Mouse (Mus musculus) neural tube, embryonic 15.5 days (tissue): ENCODE measurements around the gene Kcnip2. TPM values are rescaled to one million over a fixed set of nuclear protein-coding genes. Genes with fewer than 3 reads are reported as not detected.
"Not testable (repeated sequence)": the region's sequence is repeated elsewhere in the genome, so short reads cannot be mapped to it uniquely, and the experiment has no call there.

ENCODE experiments used
- ATAC-seq: fragments of 200-750 bp; cut with Nextera tagmentation; 2 replicates; pipeline ENCODE4 v1.8.0; 2017; ENCODE audit warnings: mild to moderate bottlenecking, moderate TSS enrichment, moderate library complexity; ENCODE audit not compliant: low FRiP score
- H3K27ac ChIP-seq: fragments of 300-500 bp; sonication (generic); replicated peaks from 2 replicates; pipeline ENCODE4 v1.5.1; 2015; ENCODE audit warnings: mild to moderate bottlenecking, inconsistent platforms
- H3K27me3 ChIP-seq: fragments of 300-500 bp; sonication (generic); replicated peaks from 2 replicates; pipeline ENCODE4 v1.6.1; 2015; ENCODE audit warnings: inconsistent platforms
- H3K36me3 ChIP-seq: fragments of 300-500 bp; sonication (generic); 2 replicates; pipeline ENCODE4 v1.6.1; 2015; ENCODE audit warnings: inconsistent platforms
- H3K4me1 ChIP-seq: fragments of 300-500 bp; sonication (generic); 2 replicates; pipeline ENCODE4 v1.6.1; 2015; ENCODE audit warnings: inconsistent platforms
- H3K4me2 ChIP-seq: fragments of 300-500 bp; sonication (generic); 2 replicates; pipeline ENCODE4 v1.6.1; 2015; ENCODE audit warnings: inconsistent platforms, mild to moderate bottlenecking, moderate library complexity
- H3K4me3 ChIP-seq: fragments of 300-500 bp; sonication (generic); replicated peaks from 2 replicates; pipeline ENCODE4 v1.5.1; 2015; ENCODE audit warnings: mild to moderate bottlenecking, inconsistent platforms
- H3K9ac ChIP-seq: fragments of 300-500 bp; sonication (generic); replicated peaks from 2 replicates; pipeline ENCODE4 v1.6.1; 2015; ENCODE audit warnings: mild to moderate bottlenecking, inconsistent platforms
- H3K9me3 ChIP-seq: fragments of 300-500 bp; sonication (generic); replicated peaks from 2 replicates; pipeline ENCODE4 v1.6.1; 2016; ENCODE audit warnings: inconsistent platforms
- WGBS: fragments of 180-500 bp; shearing (Covaris S2); methylation state at CpG from one replicate; pipeline ENCODE4 v1.1.7; 2015; ENCODE audit warnings: mixed read lengths; 5-methylcytosine and 5-hydroxymethylcytosine counted together
- polyA plus RNA-seq: library from polyadenylated mRNA; unstranded; fragments of >200 nt; fragmentation: Nextera tagmentation; extraction: Ambion mirVana; gene quantifications from 2 replicates; pipeline ENCODE4 v1.2.1, GENCODE M21; 2015

Kcnip2 gene
- polyA plus RNA-seq, 1 experiment from 2014 or later, result 19.1 TPM

GRCm38 (mm10) chr19:45811028-45811674 lies 4.7 kb downstream of the Kcnip2 start:
- no peak for ATAC-seq
- no peak overlapping the region for H3K9ac ChIP-seq
- H3K27ac ChIP-seq, result no peak overlapping the region
- 45% methylated on average over 12 of the region's 12 CpGs for WGBS
- no peak overlapping the region for H3K4me3 ChIP-seq
- H3K4me1 ChIP-seq, result peaks cover 47% of the 10 kb centered on the region
- H3K9me3 ChIP-seq, result no peaks in the 10 kb centered on the region
- H3K4me2 ChIP-seq, result 0 out of 2 replicates have a peak overlapping the region, but pooled peaks have one; percentile 70
- H3K36me3 ChIP-seq, result no peaks in the 10 kb centered on the region
- no peaks in the 10 kb centered on the region; the same call in 1 of the 2 replicates for H3K27me3 ChIP-seq

- H3K9me3 ChIP-seq, result no peaks in the 10 kb centered on the region
- no peaks in the 10 kb centered on the region for H3K36me3 ChIP-seq
- no peak overlapping the region for H3K4me2 ChIP-seq
- 93% methylated on average over 4 of the region's 4 CpGs for WGBS
- no peak overlapping the region for H3K4me3 ChIP-seq
- H3K27me3 ChIP-seq, result no peaks in the 10 kb centered on the region
- H3K27ac ChIP-seq, result no peak overlapping the region
- H3K4me1 ChIP-seq, result peaks cover 32% of the 10 kb centered on the region
- no peak overlapping the region for H3K9ac ChIP-seq
- ATAC-seq, result no peak
Observed at GRCm38 (mm10) chr19:45807732-45808131, 8.1 kb downstream of the Kcnip2 start.

GRCm38 (mm10) chr19:45805817-45806216 lies 10.0 kb downstream of the Kcnip2 start:
- not testable (repeated sequence) for H3K9me3 ChIP-seq, H3K27ac ChIP-seq, H3K27me3 ChIP-seq, ATAC-seq, H3K4me2 ChIP-seq, H3K9ac ChIP-seq, H3K36me3 ChIP-seq, H3K4me3 ChIP-seq
- 95% methylated on average over 6 of the region's 6 CpGs for WGBS
- H3K4me1 ChIP-seq, result peaks cover 13% of the 10 kb centered on the region

- Histone ChIP-seq H3K27ac (no peak overlapping the region), H3K4me1 (peaks cover 13% of the 10 kb centered on the region), H3K9ac (no peak overlapping the region), H3K36me3 (no peaks in the 10 kb centered on the region), H3K4me2 (no peak overlapping the region), H3K4me3 (no peak overlapping the region), H3K9me3 (no peaks in the 10 kb centered on the region), H3K27me3 (no peaks in the 10 kb centered on the region)
- ATAC-seq, result no peak; the same call in 1 of the 2 replicates
- 21% methylated on average over 12 of the region's 12 CpGs for WGBS
Observed at GRCm38 (mm10) chr19:45804593-45805368, 11.1 kb downstream of the Kcnip2 start.

GRCm38 (mm10) chr19:45803408-45803807 lies 12.5 kb downstream of the Kcnip2 start:
- Histone ChIP-seq H3K27ac (no peak overlapping the region), H3K36me3 (no peaks in the 10 kb centered on the region), H3K9me3 (no peaks in the 10 kb centered on the region), H3K4me2 (no peak overlapping the region), H3K4me1 (peaks cover 13% of the 10 kb centered on the region), H3K9ac (no peak overlapping the region), H3K27me3 (no peaks in the 10 kb centered on the region), H3K4me3 (no peak overlapping the region)
- WGBS, result 36% methylated on average over 4 of the region's 4 CpGs
- no peak for ATAC-seq

- WGBS, result 82% methylated on average over 4 of the region's 4 CpGs
- no peak overlapping the region for H3K4me2 ChIP-seq
- no peaks in the 10 kb centered on the region for H3K36me3 ChIP-seq
- peaks cover 13% of the 10 kb centered on the region for H3K4me1 ChIP-seq
- no peaks in the 10 kb centered on the region for H3K27me3 ChIP-seq
- ATAC-seq, result no peak
- no peak overlapping the region for H3K27ac ChIP-seq
- no peak overlapping the region for H3K9ac ChIP-seq
- no peaks in the 10 kb centered on the region for H3K9me3 ChIP-seq
- H3K4me3 ChIP-seq, result no peak overlapping the region
Observed at GRCm38 (mm10) chr19:45802702-45803101, 13.2 kb downstream of the Kcnip2 start.

GRCm38 (mm10) chr19:45796879-45797278 lies 19.0 kb downstream of the Kcnip2 start:
- peaks cover 6% of the 10 kb centered on the region; the same call in 1 of the 2 replicates for H3K4me1 ChIP-seq
- H3K9ac ChIP-seq, result no peak overlapping the region
- H3K9me3 ChIP-seq, result no peaks in the 10 kb centered on the region
- no peak overlapping the region for H3K4me2 ChIP-seq
- WGBS, result 68% methylated on average over 15 of the region's 15 CpGs
- no peaks in the 10 kb centered on the region for H3K27me3 ChIP-seq
- no peak for ATAC-seq
- H3K36me3 ChIP-seq, result no peaks in the 10 kb centered on the region
- H3K4me3 ChIP-seq, result no peak overlapping the region
- no peak overlapping the region for H3K27ac ChIP-seq

- H3K9me3 ChIP-seq, result no peaks in the 10 kb centered on the region
- peaks cover 6% of the 10 kb centered on the region; the same call in 1 of the 2 replicates for H3K4me1 ChIP-seq
- peak overlapping the region; percentile 41 for H3K4me2 ChIP-seq
- no peaks in the 10 kb centered on the region for H3K27me3 ChIP-seq
- no peak overlapping the region for H3K27ac ChIP-seq
- H3K36me3 ChIP-seq, result no peaks in the 10 kb centered on the region
- no peak overlapping the region for H3K4me3 ChIP-seq
- WGBS, result 7% methylated on average over 15 of the region's 15 CpGs
- no peak overlapping the region for H3K9ac ChIP-seq
- ATAC-seq, result no peak
Observed at GRCm38 (mm10) chr19:45796061-45796556, 19.8 kb downstream of the Kcnip2 start.

GRCm38 (mm10) chr19:45795406-45795944 lies 20.4 kb downstream of the Kcnip2 start:
- 39% methylated on average over 15 of the region's 15 CpGs for WGBS
- Histone ChIP-seq H3K4me2 (peak overlapping the region; percentile 41), H3K9ac (no peak overlapping the region), H3K4me3 (no peak overlapping the region), H3K27me3 (no peaks in the 10 kb centered on the region), H3K27ac (no peak overlapping the region), H3K4me1 (peaks cover 6% of the 10 kb centered on the region; the same call in 1 of the 2 replicates), H3K9me3 (no peaks in the 10 kb centered on the region), H3K36me3 (no peaks in the 10 kb centered on the region)
- ATAC-seq, result no peak

GRCm38 (mm10) chr19:45794718-45795117 lies 21.1 kb downstream of the Kcnip2 start:
- H3K9ac ChIP-seq, result no peak overlapping the region
- 80% methylated on average over 6 of the region's 6 CpGs for WGBS

GRCm38 (mm10) chr19:45792404-45792803 lies 23.5 kb downstream of the Kcnip2 start:
- WGBS, result 89% methylated on average over 6 of the region's 6 CpGs
- H3K27ac ChIP-seq, result no peak overlapping the region
- peaks cover 6% of the 10 kb centered on the region; the same call in 1 of the 2 replicates for H3K4me1 ChIP-seq
- no peaks in the 10 kb centered on the region for H3K9me3 ChIP-seq
- H3K36me3 ChIP-seq, result no peaks in the 10 kb centered on the region
- no peak for ATAC-seq
- no peak overlapping the region for H3K4me3 ChIP-seq
- H3K9ac ChIP-seq, result no peak overlapping the region
- no peak overlapping the region for H3K4me2 ChIP-seq
- no peaks in the 10 kb centered on the region for H3K27me3 ChIP-seq

More at GRCm38 (mm10) chr19:45794718-45795117, 21.1 kb downstream of the Kcnip2 start:
- Histone ChIP-seq H3K9me3 (no peaks in the 10 kb centered on the region), H3K4me2 (no peak overlapping the region), H3K36me3 (no peaks in the 10 kb centered on the region), H3K4me1 (peaks cover 6% of the 10 kb centered on the region; the same call in 1 of the 2 replicates), H3K4me3 (no peak overlapping the region), H3K27me3 (no peaks in the 10 kb centered on the region), H3K27ac (no peak overlapping the region)
- ATAC-seq, result no peak
